ENCODE assay signal across 1 mouse cellular context in genomic region chr9:21511052-21511451, GRCm38 (mm10).
TF ChIP-seq lines count a peak whose summit lies in the region.

No protein-coding gene starts in this region.

TF ChIP-seq in CH12.LX, 34 proteins besides CTCF, POLR2A, EP300 and RAD21 (continued from another document):
- no peak for TF ChIP-seq ZMIZ1 (IDR thresholded peaks at IDR 0.05; ENCODE audit: low read depth, low read length)
